Mouse (Mus musculus) heart, embryonic 13.5 days (tissue): Measurements from ENCODE around the gene Fa2h. TPM values are rescaled to one million over a fixed set of nuclear protein-coding genes. Genes with fewer than 3 reads are reported as not detected.

ENCODE experiments used
- ATAC-seq: fragments of 200-750 bp; cut with Nextera tagmentation; 2 replicates; pipeline ENCODE4 v1.8.0; 2017; ENCODE audit warnings: moderate TSS enrichment; ENCODE audit not compliant: insufficient number of reproducible peaks, low FRiP score, low TSS enrichment; ENCODE audit errors: extremely low read depth
- H3K27ac ChIP-seq: fragments of 300-500 bp; sonication (generic); replicated peaks from 2 replicates; pipeline ENCODE4 v1.5.1; 2015; ENCODE audit warnings: moderate library complexity, mild to moderate bottlenecking, inconsistent platforms
- H3K27me3 ChIP-seq: fragments of 300-500 bp; sonication (generic); replicated peaks from 2 replicates; pipeline ENCODE4 v1.6.1; 2015; ENCODE audit warnings: mild to moderate bottlenecking, inconsistent platforms
- H3K36me3 ChIP-seq: fragments of 300-500 bp; sonication (generic); 2 replicates; pipeline ENCODE4 v1.6.1; 2015; ENCODE audit warnings: mild to moderate bottlenecking, inconsistent platforms
- H3K4me1 ChIP-seq: fragments of 300-500 bp; sonication (generic); 2 replicates; pipeline ENCODE4 v1.6.1; 2015; ENCODE audit warnings: inconsistent platforms
- H3K4me2 ChIP-seq: fragments of 300-500 bp; sonication (generic); 2 replicates; pipeline ENCODE4 v1.6.1; 2015; ENCODE audit warnings: inconsistent platforms, mild to moderate bottlenecking, moderate library complexity
- H3K4me3 ChIP-seq: fragments of 300-500 bp; sonication (generic); 2 replicates; pipeline ENCODE4 v1.5.1; 2015; ENCODE audit warnings: moderate library complexity, mild to moderate bottlenecking, inconsistent platforms
- H3K9ac ChIP-seq: fragments of 300-500 bp; sonication (generic); 2 replicates; pipeline ENCODE4 v1.6.1; 2015; ENCODE audit warnings: inconsistent platforms, mild to moderate bottlenecking, moderate library complexity
- H3K9me3 ChIP-seq: fragments of 300-500 bp; sonication (generic); 2 replicates; pipeline ENCODE4 v1.6.1; 2016; ENCODE audit warnings: inconsistent platforms
- WGBS: fragments of 180-500 bp; shearing (Covaris S2); methylation state at CpG from one replicate; pipeline ENCODE4 v1.1.7; 2015; ENCODE audit warnings: mixed read lengths; 5-methylcytosine and 5-hydroxymethylcytosine counted together
- polyA plus RNA-seq: library from polyadenylated mRNA; unstranded; fragments of >200 nt; fragmentation: Nextera tagmentation; extraction: Ambion mirVana; gene quantifications from 2 replicates; pipeline ENCODE4 v1.2.1, GENCODE M21; 2015

Gene Fa2h
- polyA plus RNA-seq, 1 experiment from 2014 or later, result not detected

GRCm38 (mm10) chr8:111358905-111359304 lies 34.7 kb downstream of the Fa2h start:
- peaks cover 25% of the 10 kb centered on the region; the same call in 1 of the 2 replicates for H3K27me3 ChIP-seq
- no peak overlapping the region for H3K27ac ChIP-seq
- H3K4me3 ChIP-seq, result no peak overlapping the region
- H3K4me2 ChIP-seq, result no peak overlapping the region
- H3K36me3 ChIP-seq, result no peaks in the 10 kb centered on the region
- no peaks in the 10 kb centered on the region; the same call in 1 of the 2 replicates for H3K4me1 ChIP-seq
- H3K9me3 ChIP-seq, result no peaks in the 10 kb centered on the region
- no peak overlapping the region for H3K9ac ChIP-seq
- WGBS, result 50% methylated on average over 1 of the region's 1 CpGs
- no peak for ATAC-seq

GRCm38 (mm10) chr8:111357433-111357832 lies 36.2 kb downstream of the Fa2h start:
- Histone ChIP-seq H3K36me3 (no peaks in the 10 kb centered on the region), H3K4me3 (no peak overlapping the region), H3K4me1 (no peaks in the 10 kb centered on the region; the same call in 1 of the 2 replicates), H3K9ac (no peak overlapping the region), H3K27me3 (peaks cover 11% of the 10 kb centered on the region; the same call in 1 of the 2 replicates), H3K9me3 (no peaks in the 10 kb centered on the region), H3K4me2 (no peak overlapping the region), H3K27ac (no peak overlapping the region)
- no peak for ATAC-seq
- 85% methylated on average over 4 of the region's 4 CpGs for WGBS

- Histone ChIP-seq H3K9me3 (no peaks in the 10 kb centered on the region), H3K27ac (no peak overlapping the region), H3K4me1 (no peaks in the 10 kb centered on the region), H3K9ac (no peak overlapping the region), H3K36me3 (no peaks in the 10 kb centered on the region), H3K4me3 (no peak overlapping the region), H3K4me2 (no peak overlapping the region), H3K27me3 (no peaks in the 10 kb centered on the region)
- no peak for ATAC-seq
- 79% methylated on average over 9 of the region's 9 CpGs for WGBS
These were observed 40.1 kb downstream of the Fa2h start for GRCm38 (mm10) chr8:111353497-111353896.

- H3K36me3 ChIP-seq, result no peaks in the 10 kb centered on the region
- H3K27me3 ChIP-seq, result no peaks in the 10 kb centered on the region
- ATAC-seq, result no peak
- H3K9me3 ChIP-seq, result no peaks in the 10 kb centered on the region
- no peak overlapping the region for H3K4me3 ChIP-seq
- no peaks in the 10 kb centered on the region for H3K4me1 ChIP-seq
- H3K9ac ChIP-seq, result no peak overlapping the region
- H3K27ac ChIP-seq, result no peak overlapping the region
- no peak overlapping the region for H3K4me2 ChIP-seq
- WGBS, result 76% methylated on average over 5 of the region's 5 CpGs
These were observed 41.3 kb downstream of the Fa2h start for GRCm38 (mm10) chr8:111352289-111352688.

GRCm38 (mm10) chr8:111350577-111350976 lies 43.0 kb downstream of the Fa2h start:
- H3K36me3 ChIP-seq, result no peaks in the 10 kb centered on the region
- ATAC-seq, result no peak
- peaks cover 6% of the 10 kb centered on the region; the same call in 1 of the 2 replicates for H3K27me3 ChIP-seq
- H3K9me3 ChIP-seq, result no peaks in the 10 kb centered on the region
- no peak overlapping the region for H3K9ac ChIP-seq
- WGBS, result 79% methylated on average over 6 of the region's 6 CpGs
- H3K4me2 ChIP-seq, result no peak overlapping the region
- no peaks in the 10 kb centered on the region for H3K4me1 ChIP-seq
- no peak overlapping the region for H3K27ac ChIP-seq
- no peak overlapping the region for H3K4me3 ChIP-seq

- 12% methylated on average over 5 of the region's 5 CpGs for WGBS
- no peak for ATAC-seq
- Histone ChIP-seq H3K27me3 (peaks cover 19% of the 10 kb centered on the region; the same call in 1 of the 2 replicates), H3K36me3 (no peaks in the 10 kb centered on the region), H3K4me3 (no peak overlapping the region), H3K4me2 (no peak overlapping the region), H3K27ac (no peak overlapping the region), H3K9ac (no peak overlapping the region), H3K9me3 (no peaks in the 10 kb centered on the region), H3K4me1 (peaks cover 4% of the 10 kb centered on the region)
These were observed 50.4 kb downstream of the Fa2h start for GRCm38 (mm10) chr8:111343225-111343624.

GRCm38 (mm10) chr8:111340186-111340585 lies 53.4 kb downstream of the Fa2h start:
- no peak overlapping the region for H3K27ac ChIP-seq
- no peaks in the 10 kb centered on the region for H3K9me3 ChIP-seq
- peaks cover 12% of the 10 kb centered on the region for H3K4me1 ChIP-seq
- ATAC-seq, result no peak
- 63% methylated on average over 3 of the region's 3 CpGs for WGBS
- no peak overlapping the region for H3K9ac ChIP-seq
- H3K4me2 ChIP-seq, result no peak overlapping the region
- H3K4me3 ChIP-seq, result no peak overlapping the region
- no peaks in the 10 kb centered on the region for H3K36me3 ChIP-seq
- H3K27me3 ChIP-seq, result 0 out of 2 replicates have a peak, but pooled peaks cover 19% of the 10 kb centered on the region

GRCm38 (mm10) chr8:111338370-111339208 lies 55.0 kb downstream of the Fa2h start:
- H3K4me3 ChIP-seq, result peak overlapping the region; percentile 62
- peak overlapping the region; percentile 77; the same call in 1 of the 2 replicates for H3K9ac ChIP-seq
- H3K9me3 ChIP-seq, result no peaks in the 10 kb centered on the region
- H3K4me1 ChIP-seq, result peaks cover 12% of the 10 kb centered on the region
- H3K4me2 ChIP-seq, result peak overlapping the region; percentile 92
- H3K27ac ChIP-seq, result 0 out of 2 replicates have a peak overlapping the region, but pooled peaks have one; percentile 10
- no peak for ATAC-seq
- 30% methylated on average over 12 of the region's 12 CpGs for WGBS
- H3K27me3 ChIP-seq, result peaks cover 24% of the 10 kb centered on the region
- no peaks in the 10 kb centered on the region for H3K36me3 ChIP-seq

- H3K27me3 ChIP-seq, result peaks cover 24% of the 10 kb centered on the region
- H3K27ac ChIP-seq, result 0 out of 2 replicates have a peak within 1 kb of the TSS, but pooled peaks have one; percentile 10
- peak within 1 kb of the TSS; percentile 92 for H3K4me2 ChIP-seq
- no peak for ATAC-seq
- H3K4me3 ChIP-seq, result peak within 1 kb of the TSS; percentile 62
- H3K9ac ChIP-seq, result peak within 1 kb of the TSS; percentile 77
- WGBS, result under 1% methylated on average over 29 of the region's 29 CpGs
- no peaks in the 10 kb centered on the region for H3K9me3 ChIP-seq
- H3K4me1 ChIP-seq, result peaks cover 12% of the 10 kb centered on the region
- no peaks in the 10 kb centered on the region for H3K36me3 ChIP-seq
These were observed 55.7 kb downstream of the Fa2h start, which contains the start of gene Mlkl for GRCm38 (mm10) chr8:111337890-111338347. Mlkl (minus strand) TSS chr8:111338177.

GRCm38 (mm10) chr8:111337311-111337889 lies 56.2 kb downstream of the Fa2h start:
- H3K27me3 ChIP-seq, result peaks cover 24% of the 10 kb centered on the region
- WGBS, result 24% methylated on average over 17 of the region's 17 CpGs
- no peaks in the 10 kb centered on the region for H3K9me3 ChIP-seq
- peak overlapping the region; percentile 62 for H3K4me3 ChIP-seq
- no peak for ATAC-seq
- H3K27ac ChIP-seq, result no peak overlapping the region
- H3K4me1 ChIP-seq, result peaks cover 12% of the 10 kb centered on the region
- H3K36me3 ChIP-seq, result no peaks in the 10 kb centered on the region
- H3K4me2 ChIP-seq, result peak overlapping the region; percentile 92
- peak overlapping the region; percentile 77 for H3K9ac ChIP-seq

- peak overlapping the region; percentile 92 for H3K4me2 ChIP-seq
- WGBS, result 70% methylated on average over 4 of the region's 4 CpGs
- no peak for ATAC-seq
These were observed 56.9 kb downstream of the Fa2h start for GRCm38 (mm10) chr8:111336692-111337091.

More at GRCm38 (mm10) chr8:111336692-111337091, 56.9 kb downstream of the Fa2h start:
- no peaks in the 10 kb centered on the region for H3K36me3 ChIP-seq
- H3K9me3 ChIP-seq, result no peaks in the 10 kb centered on the region
- peaks cover 15% of the 10 kb centered on the region for H3K4me1 ChIP-seq
- no peak overlapping the region for H3K27ac ChIP-seq
- no peak overlapping the region for H3K9ac ChIP-seq
- H3K27me3 ChIP-seq, result peaks cover 22% of the 10 kb centered on the region
- H3K4me3 ChIP-seq, result no peak overlapping the region
